Mouse (Mus musculus): Measurements from ENCODE around the gene Gm37240.

Gm37240 gene

DNA sequence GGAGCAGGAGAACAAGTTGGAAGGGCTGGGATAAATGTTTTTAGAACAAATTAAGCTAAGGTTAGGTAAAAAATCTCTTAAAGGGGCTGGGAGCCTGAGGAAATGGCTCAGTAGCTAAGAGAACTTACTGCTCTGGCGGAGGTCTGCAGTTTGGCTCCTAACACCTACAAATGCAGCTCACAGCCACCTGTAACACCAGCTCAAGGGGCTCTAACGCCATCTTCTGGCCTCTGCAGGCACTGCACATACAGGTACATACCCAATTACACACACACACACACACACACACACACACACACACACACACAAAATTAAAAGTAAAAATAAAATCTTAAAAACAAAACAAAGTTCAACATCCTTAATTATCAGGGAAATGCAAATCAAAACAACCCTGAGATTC is 1174.4 kb downstream of the Gm37240 start:
- DNase-seq (ENCODE audit: low read depth, low spot score): no peak

DNA sequence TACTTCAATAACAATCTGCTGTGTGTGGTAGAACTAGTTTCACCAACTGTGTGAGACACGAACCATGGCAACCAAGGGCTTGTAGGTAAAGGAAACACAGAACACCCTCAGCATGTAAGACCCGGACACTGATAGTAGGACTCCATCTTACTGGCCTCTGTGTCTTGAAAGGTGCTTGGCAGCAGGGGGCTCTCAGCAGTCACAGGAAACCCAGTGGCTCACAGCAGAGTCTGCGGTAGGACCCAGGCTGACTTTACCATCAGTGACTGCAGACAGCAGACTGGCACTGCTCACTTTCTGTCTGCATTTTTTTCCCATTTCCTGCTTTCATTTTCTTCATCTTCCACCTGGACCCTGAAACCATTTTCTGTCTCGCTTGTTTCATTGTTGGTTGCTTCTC is 1176.6 kb downstream of the Gm37240 start:
- no peak for DNase-seq (ENCODE audit: low read depth, low spot score)

DNA sequence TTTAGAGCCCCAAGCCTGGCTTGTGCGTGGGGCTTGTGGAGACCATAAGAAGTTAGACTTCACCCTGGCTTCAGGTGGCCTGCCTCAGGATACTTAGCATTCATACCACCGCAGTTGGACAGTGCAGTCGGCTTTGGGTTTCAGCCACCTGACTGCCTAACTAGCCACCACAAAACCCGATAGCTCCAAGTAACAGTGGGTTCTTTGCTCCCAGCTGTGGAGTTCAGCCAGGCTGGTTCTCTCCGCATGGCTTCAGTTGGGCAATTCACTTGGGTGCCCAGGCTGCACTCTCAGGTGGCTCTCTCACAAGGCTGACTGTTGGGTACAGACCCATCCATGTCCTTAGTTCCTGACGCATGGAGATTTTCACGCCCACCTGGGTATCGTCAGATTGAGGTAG is 1177.4 kb downstream of the Gm37240 start:
- no peak for DNase-seq (ENCODE audit: low read depth, low spot score)

DNA sequence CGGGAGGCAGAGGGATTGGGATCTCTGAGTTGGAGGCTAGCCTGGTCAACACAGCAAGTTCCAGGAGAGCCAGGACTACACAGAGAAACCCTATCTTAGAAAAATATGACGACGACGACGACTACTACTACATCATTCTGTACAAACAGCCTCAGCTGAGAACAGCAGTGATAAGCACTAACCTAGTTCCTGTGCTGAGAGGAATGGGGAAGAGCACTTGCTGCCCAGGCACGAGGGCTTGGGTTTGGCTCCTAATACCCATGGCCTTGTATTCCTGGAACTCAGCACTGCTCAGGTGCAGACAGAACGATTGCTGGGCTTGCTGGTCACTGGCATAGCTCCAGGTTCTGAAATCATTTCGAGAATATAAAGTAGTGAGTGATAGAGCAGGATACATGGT is 1178.2 kb downstream of the Gm37240 start:
- DNase-seq (ENCODE audit: low read depth, low spot score): no peak

DNA sequence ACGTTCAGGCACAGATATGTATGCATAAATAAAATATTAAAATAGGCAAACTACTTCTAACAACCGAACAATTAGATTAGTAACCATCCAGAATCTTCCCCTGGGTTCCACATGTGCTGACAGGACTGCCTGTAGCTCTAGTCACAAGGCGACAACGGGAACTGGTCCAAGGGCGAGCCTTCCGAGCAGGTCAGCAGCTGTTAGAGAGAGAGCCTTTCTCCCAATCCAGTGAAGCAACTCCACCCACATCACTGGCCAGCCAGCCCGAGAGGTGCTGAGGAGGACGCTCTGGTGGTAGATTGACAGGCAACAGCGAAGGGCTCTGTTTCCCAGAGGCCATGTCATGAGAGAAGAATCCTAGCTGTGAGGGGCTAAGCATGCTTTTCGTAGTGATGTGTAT is 1178.8 kb downstream of the Gm37240 start:
- DNase-seq (ENCODE audit: low read depth, low spot score): no peak

DNA sequence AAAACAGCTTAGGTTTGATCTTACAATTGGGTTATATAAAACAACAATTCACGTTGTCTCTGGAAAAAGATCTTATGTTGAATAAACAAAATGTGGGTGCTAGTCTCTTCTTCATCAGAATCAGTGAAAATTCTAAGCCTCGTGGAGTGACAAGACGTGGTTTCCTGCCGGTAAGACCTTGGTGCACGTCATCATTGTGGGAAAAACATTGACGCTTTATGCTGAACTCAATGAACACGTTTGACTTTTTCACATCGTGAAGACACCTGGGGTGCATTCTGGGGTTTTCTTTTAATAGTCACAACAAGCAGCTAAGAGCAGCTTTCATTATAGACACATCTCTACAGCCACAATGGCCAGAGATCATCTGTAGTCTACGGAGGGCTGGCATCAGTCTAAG is 1182.1 kb downstream of the Gm37240 start:
- DNase-seq (ENCODE audit: low read depth, low spot score): no peak

DNA sequence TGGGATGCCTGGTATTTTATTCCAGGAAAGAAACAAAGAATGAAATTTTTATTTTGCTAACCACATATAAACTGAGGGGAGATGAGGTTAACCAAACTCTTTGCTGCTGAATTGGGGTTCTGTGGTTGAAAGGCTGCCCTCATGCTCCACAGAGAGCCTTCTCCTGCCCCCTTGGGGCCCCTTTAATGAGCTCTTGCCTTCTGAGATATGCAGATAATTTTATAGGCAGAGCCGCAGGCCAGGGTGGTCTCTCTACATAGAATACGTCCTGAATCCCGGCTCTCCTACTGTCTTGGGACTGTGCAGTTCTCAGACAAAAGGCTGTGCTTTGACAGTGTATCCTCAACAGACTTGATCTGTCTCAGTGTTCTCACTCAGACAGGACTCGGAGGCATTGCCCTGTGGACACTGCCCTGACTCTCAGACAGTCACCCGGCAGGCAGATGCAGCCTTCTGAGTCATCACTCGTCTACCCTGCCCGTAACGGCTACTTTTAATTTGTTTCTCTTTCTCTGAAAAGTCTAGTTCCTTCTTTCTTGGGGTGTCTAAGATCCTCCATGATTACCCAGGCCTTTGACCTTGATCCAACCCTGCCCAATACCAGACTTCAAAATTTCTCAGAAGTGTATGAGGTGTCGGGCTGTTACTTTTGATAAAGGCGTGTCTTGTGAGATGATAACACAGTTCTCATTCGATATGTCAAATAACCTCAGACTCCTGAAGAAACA is 1184.1 kb downstream of the Gm37240 start:
- DNase-seq (ENCODE audit: low read depth, low spot score): no peak

DNA sequence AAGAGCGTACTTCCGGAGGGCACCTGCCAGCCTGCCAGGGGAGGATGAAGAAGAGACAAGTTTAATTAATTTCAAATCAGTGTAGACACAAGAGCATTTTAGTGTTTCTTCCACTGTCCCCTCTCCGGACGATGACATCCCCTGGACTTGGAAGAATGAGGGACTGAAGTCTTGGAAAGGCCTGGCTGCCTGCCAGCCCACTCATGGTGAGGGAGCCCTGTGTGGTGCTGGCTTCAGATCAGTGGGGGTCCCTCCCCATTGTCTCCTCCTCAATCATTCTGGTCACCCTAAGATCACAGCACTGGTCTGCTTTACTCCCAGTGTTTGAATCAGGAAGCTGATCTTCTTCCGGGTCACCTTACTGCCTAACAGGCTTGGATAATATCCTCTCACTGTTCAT is 1185.4 kb downstream of the Gm37240 start:
- no peak for DNase-seq (ENCODE audit: low read depth, low spot score)

DNA sequence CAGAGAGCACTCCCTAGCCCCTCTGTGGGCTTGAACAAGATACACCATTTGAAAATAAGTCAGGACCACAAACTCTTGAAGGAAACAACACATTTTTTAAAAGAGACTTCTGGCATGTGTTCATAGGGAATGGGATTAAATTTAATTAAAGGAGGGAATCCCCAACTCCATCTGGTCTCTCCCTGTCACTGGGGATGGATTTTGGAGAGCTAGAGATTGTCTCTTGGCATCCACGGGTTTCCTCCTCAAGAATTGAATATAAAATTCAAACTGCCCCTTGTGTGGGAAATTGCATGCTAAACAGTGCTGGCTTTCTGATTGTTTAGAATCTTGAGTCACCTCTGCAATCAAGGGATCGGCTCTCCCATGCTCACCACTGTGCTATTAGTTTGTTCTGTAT is 1185.8 kb downstream of the Gm37240 start:
- no peak for DNase-seq (ENCODE audit: low read depth, low spot score)

DNA sequence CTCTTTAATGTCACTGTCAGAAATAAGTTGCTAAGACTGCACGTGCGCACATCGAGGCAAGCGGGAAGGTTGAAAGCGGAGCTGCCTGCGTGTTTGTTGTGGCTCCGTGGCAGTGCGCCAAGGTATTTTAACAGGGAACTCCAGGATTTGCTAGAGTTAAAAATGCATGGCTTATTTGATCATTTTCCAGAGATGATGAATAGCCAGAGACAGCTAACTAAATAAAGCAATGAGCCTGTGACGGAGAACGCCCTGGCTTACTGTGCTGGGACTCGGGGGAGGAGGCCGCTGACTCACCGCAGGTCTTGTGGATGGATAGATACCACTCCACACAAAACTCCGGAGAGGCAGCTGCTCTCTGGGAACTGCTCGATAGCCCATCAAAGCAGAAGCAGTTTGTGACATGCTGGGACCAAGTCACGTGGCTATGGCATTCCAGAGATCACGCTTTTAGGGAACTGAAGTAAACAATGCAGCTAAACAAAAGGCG is 1190.8 kb downstream of the Gm37240 start:
- no peak for DNase-seq (ENCODE audit: low read depth, low spot score)

DNA sequence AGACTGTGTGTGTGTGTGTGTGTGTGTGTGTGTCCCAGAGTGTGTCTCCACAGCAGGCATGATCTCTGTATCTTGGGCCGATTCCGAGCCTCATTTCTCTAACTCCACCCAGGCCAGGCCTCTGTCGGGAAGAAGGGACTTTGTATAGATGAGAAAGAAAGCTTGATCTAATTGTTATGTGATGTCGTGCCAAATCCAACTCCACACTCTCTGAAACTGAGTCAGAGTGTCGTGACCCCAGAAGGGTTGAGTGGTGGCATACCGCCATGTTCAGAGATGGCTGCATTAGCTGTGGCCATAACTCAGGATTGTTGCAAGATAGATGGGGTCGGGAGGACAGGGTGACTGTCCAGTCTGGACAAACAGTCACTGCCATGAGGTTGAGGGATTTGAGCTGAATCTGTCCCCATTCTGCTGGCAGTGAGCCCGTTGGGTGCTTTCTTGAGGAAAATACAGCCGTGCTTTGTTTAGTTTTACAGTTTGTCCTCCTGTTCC is 1191.4 kb downstream of the Gm37240 start:
- no peak for DNase-seq (ENCODE audit: low read depth, low spot score)

DNA sequence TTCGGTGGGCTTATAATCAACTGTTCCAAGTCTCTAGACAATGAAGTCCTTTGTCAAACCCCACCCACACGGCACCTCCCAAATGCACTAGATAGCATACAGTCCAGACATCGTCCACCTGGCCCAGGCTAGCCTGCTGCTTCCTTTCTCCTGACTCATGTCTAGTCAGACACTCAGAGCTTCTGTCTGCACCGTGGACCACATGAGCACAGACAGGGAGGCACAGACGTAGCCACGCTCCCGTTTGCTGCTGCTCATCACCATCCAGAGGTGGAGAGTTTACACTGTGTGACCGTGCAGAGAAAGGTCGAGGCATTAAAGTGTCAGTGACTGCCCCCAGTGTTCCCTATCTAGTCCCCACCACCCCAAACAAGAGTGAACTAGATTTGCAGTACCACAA is 1191.9 kb downstream of the Gm37240 start:
- DNase-seq (ENCODE audit: low read depth, low spot score): no peak

DNA sequence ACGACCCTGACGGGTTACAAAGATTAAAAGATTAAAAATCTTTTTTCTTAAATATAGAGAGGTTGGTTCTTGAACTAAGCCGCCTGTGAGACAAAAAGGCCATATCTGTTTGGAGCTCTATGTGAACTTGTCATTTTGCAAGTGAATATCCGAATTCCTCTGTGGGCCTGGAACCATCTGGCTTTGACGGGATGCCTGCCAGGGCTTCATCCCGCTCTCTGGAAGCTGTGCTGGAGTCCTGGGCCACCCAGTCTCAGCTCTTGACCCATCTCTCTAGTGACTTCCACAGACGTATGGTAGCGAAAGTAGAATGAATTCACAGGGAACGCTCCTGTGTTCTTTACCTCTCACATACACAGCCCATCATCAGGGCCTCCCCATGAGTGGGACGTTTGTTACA is 1193.4 kb downstream of the Gm37240 start:
- DNase-seq (ENCODE audit: low read depth, low spot score): no peak

DNA sequence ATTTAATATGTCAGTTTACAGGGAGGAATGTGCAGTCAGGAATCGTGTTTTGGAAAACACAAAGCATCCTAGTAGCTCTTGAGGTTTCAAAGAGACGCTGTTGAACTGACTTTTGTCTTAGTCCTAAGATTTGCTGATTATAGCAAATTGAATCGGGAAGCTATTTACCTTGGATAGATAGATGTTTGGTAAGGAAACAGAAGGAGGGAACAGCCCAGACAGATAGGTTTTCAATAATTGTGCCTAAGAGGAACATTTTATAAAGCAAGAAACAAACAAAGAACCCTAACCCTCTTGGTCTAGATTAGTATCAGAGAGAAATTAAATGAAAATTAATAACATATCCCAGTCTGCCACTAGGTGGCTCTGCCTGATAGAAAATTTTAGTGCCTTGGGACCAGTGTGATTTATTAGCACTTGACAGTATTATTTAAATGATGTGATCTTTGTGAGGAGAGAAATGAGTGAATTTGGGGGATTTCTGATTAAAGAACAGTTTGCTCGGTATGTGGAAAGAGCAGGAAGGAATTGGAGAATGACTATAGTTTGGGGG is 1194.6 kb downstream of the Gm37240 start:
- peak; percentile 34 for DNase-seq (ENCODE audit: low read depth, low spot score)

DNA sequence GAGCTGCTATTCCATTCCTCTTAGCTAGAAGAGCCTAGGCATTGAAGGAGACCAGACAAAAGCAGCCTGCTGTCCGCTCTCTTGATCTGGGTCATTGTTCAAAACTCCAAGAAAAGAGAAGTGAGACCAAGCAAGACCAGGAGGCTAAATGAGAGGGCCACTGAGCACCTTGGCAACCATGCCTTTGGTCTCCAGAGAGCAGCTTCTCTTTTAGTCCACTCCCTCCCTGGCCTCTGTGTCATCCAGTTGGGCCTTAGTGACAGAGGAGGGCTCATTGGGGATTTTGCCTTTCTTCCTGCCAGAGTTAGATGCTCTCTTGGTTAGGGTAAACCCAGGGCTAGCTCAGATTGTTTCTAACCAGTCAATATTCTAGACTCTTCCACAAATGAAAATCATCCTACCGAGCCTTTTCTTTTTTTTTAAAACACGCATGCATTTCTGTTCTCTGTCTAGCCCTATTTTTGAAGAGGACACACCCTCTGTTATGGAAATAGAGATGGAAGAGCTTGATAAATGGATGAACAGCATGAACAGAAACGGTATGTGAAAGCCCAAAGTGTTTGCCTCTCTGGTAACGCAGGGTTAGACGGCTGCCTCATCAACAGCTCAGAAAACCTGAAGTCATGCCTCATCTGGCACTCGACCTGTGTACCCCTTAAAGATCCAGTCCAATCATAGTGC is 1197.1 kb downstream of the Gm37240 start:
- no peak for DNase-seq (ENCODE audit: low read depth, low spot score)

DNA sequence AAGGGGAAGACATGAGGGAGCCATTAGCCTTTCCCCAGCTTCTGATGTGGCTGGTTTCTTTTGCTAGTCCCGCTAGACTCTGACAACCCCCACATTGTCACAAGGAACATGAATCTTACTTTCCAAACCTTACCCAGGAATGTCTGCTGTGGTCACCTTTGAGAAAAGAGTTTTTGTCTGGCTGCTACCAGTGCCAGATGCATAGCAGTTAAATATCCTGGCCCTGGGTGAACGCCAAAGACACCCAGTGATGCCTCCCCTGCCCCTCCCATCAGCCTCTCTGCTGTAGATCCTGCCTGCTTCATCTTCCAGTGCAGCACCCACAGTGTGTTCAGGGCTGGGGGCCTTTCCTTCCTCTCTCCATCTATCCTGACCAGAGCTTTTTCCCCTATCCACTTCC is 1197.7 kb downstream of the Gm37240 start:
- no peak for DNase-seq (ENCODE audit: low read depth, low spot score)

DNA sequence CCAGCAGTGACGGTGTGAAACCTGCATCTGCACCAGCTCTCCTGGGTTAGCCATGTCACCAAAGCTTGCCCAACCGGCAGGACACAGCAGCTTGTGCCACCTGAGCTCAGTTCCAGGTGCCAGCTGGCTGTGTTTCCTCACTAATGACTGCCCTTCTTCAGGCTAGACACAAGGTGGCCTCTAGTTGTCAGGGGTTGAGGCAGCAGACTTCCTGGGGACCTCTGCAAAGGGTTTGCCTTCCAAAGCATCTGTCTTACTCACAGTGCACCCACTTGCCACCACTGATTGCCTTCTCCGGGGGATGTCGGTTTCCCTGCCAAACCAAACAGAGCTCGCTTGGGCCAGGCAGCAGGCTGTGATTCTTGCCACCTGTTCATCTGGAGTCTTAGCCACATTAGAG is 1199.1 kb downstream of the Gm37240 start:
- no peak for DNase-seq (ENCODE audit: low read depth, low spot score)

DNA sequence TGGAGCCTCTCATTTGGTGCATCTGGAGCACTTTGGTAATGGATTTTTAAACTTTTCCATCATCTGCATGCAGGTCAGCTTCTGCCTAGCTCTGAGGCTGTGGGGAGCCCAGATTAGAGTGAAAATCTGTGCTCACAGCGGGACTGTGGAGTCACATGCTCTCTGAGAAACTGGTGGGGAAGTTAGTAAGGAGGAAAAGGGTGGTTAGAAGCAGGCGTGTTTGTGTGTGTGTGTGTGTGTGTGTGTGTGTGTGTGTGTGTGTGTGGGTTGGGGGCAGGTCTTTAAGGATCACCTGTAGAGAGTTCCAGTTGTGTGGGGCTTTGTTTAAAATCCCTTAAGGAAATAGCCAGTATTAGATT is 1199.9 kb downstream of the Gm37240 start:
- no peak for DNase-seq (ENCODE audit: low read depth, low spot score)

DNA sequence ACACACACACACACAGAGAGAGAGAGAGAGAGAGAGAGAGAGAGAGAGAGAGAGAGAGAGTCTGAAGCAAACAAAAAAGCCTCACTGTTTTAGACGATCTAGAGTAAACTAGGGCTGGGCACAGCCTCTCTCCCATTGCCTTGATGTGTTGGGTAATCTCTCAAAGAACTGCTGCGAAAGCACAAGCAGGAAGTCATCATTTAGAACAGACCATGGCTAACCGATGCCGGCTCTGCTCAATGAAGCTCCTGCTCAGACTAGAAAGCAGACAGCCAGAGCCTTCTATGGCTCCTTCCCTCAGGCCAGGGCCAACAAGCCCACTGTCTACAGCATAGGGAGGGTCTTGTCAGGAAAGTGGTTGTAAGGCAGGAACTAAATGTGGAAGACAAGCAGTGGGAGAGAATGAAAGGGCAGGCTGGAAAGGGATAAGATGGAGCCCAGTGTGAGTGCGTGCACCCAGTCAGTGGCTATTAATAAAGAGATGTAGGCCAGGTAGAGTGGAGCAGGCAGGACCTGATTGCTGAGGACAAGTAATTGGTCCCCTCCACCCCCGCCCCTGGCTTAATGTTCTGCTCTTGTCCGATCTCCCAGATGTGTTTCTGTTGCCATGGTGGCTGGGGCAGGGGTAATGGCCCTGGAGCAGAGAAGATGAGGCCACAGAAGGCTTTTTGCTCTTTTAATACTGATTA is 1200.4 kb downstream of the Gm37240 start:
- DNase-seq (ENCODE audit: low read depth, low spot score): no peak

DNA sequence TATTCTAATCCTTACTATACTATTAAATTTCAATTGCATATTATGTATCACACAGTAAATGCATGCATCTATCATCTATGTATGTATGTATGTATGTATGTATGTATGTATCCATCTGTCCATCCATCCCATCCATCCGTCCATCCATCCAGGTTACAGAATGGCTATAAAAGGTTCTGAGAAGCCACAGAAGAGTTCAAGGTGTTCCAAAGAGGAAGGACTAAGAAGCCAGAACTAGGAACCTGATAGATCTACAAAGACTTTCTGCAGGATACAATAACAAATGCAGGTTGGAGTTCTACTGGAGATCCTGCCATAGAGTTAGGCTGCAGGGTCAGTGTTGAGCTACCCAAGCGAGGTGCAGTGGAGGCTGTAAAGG is 1201.0 kb downstream of the Gm37240 start:
- DNase-seq (ENCODE audit: low read depth, low spot score): no peak

DNA sequence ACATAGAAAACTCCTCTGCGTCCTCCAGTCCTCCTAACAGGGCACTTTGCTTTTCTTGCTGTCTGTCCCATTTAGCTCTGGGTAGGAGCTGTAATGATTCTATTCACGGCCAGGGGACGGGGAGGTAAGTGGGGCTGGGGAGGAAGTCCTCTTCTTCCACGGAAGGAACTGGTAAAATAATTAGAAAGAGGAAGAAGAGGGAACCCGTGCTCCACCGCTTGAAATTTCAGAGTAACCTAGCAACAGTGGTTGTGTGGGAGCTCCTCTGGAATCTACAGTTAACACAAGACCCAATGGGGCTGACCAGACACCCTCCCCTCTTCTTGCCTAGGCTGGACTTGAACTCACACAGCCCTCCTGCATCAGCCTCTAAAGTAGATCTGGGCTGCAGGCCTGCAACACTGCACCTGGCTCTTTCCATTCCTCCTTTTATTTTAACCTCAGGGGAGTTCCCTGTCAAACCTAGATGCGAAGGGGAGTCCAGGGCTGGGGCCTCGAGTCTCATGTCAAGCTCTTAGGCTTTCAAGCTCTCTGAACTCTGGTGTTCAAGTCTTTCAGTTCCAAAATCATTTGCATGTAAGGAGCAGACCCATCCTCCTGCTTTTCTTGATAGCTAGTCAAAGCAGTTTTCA is 1201.5 kb downstream of the Gm37240 start:
- no peak for DNase-seq (ENCODE audit: low read depth, low spot score)

DNA sequence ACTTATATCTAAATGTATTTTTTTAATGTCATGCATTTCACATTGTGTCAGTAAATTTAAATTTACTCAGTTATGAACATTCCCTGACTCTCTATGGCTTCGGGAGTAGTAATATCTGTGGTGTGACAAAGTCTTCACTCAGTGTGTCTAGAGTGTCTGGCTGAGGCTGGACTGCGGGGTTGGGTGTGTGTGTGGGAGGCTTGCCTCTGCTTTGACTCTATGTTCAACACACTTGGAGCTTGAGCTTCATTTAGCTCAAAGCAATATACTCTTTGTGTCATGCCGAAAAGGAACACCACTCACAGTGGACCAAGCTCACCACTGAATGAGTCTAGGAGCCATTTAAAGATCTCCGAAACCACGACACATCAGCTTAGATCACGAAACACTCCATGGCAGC is 1203.5 kb downstream of the Gm37240 start:
- no peak for DNase-seq (ENCODE audit: low read depth, low spot score)

All from retina, postnatal 7 days (tissue).